In the genomic region with DNA sequence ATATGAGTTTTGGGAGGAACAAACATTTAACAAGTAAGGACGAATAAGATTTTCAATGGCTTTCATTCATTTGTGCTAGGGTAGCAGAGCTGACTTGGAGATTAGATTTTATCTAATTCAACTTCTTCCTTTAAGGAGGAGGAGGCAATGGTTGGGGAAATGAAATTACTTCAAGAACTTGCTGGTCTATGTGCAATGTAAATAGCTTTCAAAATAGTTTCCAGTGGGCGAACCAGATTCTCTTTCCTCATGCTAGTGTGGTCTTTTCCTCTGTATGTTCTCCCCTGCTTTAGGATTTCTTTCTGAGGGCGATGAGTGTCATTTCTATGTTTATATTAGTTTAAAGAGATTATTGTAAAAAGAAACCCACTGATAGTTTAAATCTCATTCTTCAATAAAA, we compare ENCODE assay signal across 23 mouse cellular contexts. TPM values are rescaled to one million over a fixed set of nuclear protein-coding genes. Genes with fewer than 3 reads are reported as not detected.
DNase-seq lines count a peak whose midpoint lies in the region; ATAC-seq lines count a peak whose summit lies in the region.
"Had no signal": no experiment of that assay in that cellular context is flagged by ENCODE, and none has a peak within 500 bp of the region (broad histone marks: within the 10 kb centered on the region; RNA-seq: fewer than 3 reads in every experiment).

No protein-coding gene starts in this region.

- no peaks in the 10 kb centered on the region for H3K4me1 ChIP-seq in forebrain, embryonic 11.5 days (replicated peaks; ENCODE audit: control insufficient read depth, insufficient read depth, low read length)

- no peak overlapping the region for H3K4me3 ChIP-seq in forebrain, embryonic 11.5 days (ENCODE audit: low read depth, low read length)

- no peaks in the 10 kb centered on the region for H3K36me3 ChIP-seq in forebrain, embryonic 11.5 days (ENCODE audit: control insufficient read depth, insufficient read depth, low read length)
- H3K36me3 ChIP-seq: G1E had no signal

- H3K4me2 ChIP-seq in forebrain, embryonic 11.5 days (ENCODE audit: low read depth, low read length, severe bottlenecking) = no peak overlapping the region

- H3K27ac ChIP-seq in forebrain, embryonic 11.5 days (ENCODE audit: low read depth, low read length) = no peak overlapping the region

- DNase-seq in frontal cortex, postnatal 14 days (ENCODE audit: low spot score in 2 of 2) = no peak
- peak; percentile 22 for DNase-seq in brain, adult 2 months (ENCODE audit: low read depth, low spot score)
- peak; percentile 21 for DNase-seq in telencephalon, adult 2 months (ENCODE audit: low read depth, low spot score)
- no peak for DNase-seq in forebrain, embryonic 11.5 days (ENCODE audit: low spot score)
- no peak for DNase-seq in urinary bladder, postnatal 4 days (ENCODE audit: low spot score in 2 of 2)
- DNase-seq: adrenal gland, adult 2 months; adrenal gland, adult 8-10 months; adrenal gland, postnatal 10 days; adrenal gland, postnatal 14 days; adrenal gland, postnatal 25 days; adrenal gland, postnatal 36 days; B cell, adult 2 months; cerebellum, adult 11 months; cerebellum, adult 11-12 months; cerebellum, adult 18-20 months; cerebellum, adult 2 months had no signal

- no peaks in the 10 kb centered on the region for H3K27me3 ChIP-seq in forebrain, embryonic 11.5 days (ENCODE audit: control insufficient read depth, insufficient read depth, low read length)
- H3K27me3 ChIP-seq: CH12.LX, Patski had no signal

- H3K9ac ChIP-seq in forebrain, embryonic 11.5 days (ENCODE audit: low read length) = no peak overlapping the region

- no peaks in the 10 kb centered on the region for H3K9me3 ChIP-seq in forebrain, embryonic 11.5 days (ENCODE audit: control insufficient read depth, low read length)
- H3K9me3 ChIP-seq: G1E had no signal

- ATAC-seq in frontal cortex, adult (ENCODE audit: low TSS enrichment) = peak; percentile 87
- ATAC-seq in forebrain, embryonic 11.5 days (replicated peaks; ENCODE audit: low FRiP score) = no peak
- ATAC-seq: activated CD4-positive, CD25-positive, alpha-beta regulatory T cell, adult 4 months; CD4-positive, CD25-positive, alpha-beta regulatory T cell, adult 4 months; Patski had no signal

- 89% methylated on average over 3 of the region's 3 CpGs for WGBS in forebrain, embryonic 11.5 days

RNA-seq across cellular contexts. Expression of a gene that starts 45.7 kb away (rescaled TPM):
- not detected in 2 replicates for polyA plus RNA-seq in forebrain, embryonic 11.5 days (2014; fragmentation: Nextera tagmentation; extraction: Ambion mirVana)
- polyA plus RNA-seq: activated CD4-positive, CD25-positive, alpha-beta regulatory T cell, adult 4 months; adrenal gland, adult 2 months; C2C12; CD4-positive, CD25-positive, alpha-beta regulatory T cell, adult 4 months; G1E had no signal

Comparison
In these comparisons a context has a peak if more than half of its experiments do, and no peak if none do; other contexts are left out.
1. DNase-seq: peak in brain, adult 2 months (single experiment) and telencephalon, adult 2 months (single experiment); none in frontal cortex, postnatal 14 days (0 of 2), forebrain, embryonic 11.5 days (single experiment) and urinary bladder, postnatal 4 days (0 of 2).